Mouse (Mus musculus): ENCODE results near the gene Top3a. TPM values are rescaled to one million over a fixed set of nuclear protein-coding genes. Genes with fewer than 3 reads are reported as not detected.

Top3a gene
- polyA plus RNA-seq, 1 experiment from 2014 or later, result 10.4 TPM

GRCm38 (mm10) chr11:60776107-60776828 lies 897 bp downstream of the Top3a start:
- Histone ChIP-seq H3K36me3 (ENCODE audit: control insufficient read depth, insufficient read depth, low read length) (no peaks in the 10 kb centered on the region), H3K4me2 (ENCODE audit: low read depth, low read length) (peak overlapping the region; percentile 53), H3K27me3 (replicated peaks; ENCODE audit: control insufficient read depth, insufficient read depth, low read length) (no peaks in the 10 kb centered on the region), H3K4me1 (ENCODE audit: control insufficient read depth, insufficient read depth, low read length) (peaks cover 48% of the 10 kb centered on the region), H3K27ac (ENCODE audit: low read length) (peak overlapping the region; percentile 88), H3K9me3 (ENCODE audit: control insufficient read depth, low read length) (no peaks in the 10 kb centered on the region), H3K9ac (ENCODE audit: low read depth, low read length) (peak overlapping the region; percentile 83), H3K4me3 (ENCODE audit: low read length) (peak overlapping the region; percentile 75)
- ATAC-seq, result no peak
- 3% methylated on average over 17 of the region's 17 CpGs for WGBS

GRCm38 (mm10) chr11:60775578-60775977 lies 1.6 kb downstream of the Top3a start:
- no peaks in the 10 kb centered on the region for H3K36me3 ChIP-seq (ENCODE audit: control insufficient read depth, insufficient read depth, low read length)
- H3K27ac ChIP-seq (ENCODE audit: low read length), result no peak overlapping the region
- ATAC-seq, result no peak
- 49% methylated on average over 6 of the region's 6 CpGs for WGBS
- H3K9ac ChIP-seq (ENCODE audit: low read depth, low read length), result peak overlapping the region; percentile 83
- peaks cover 42% of the 10 kb centered on the region for H3K4me1 ChIP-seq (ENCODE audit: control insufficient read depth, insufficient read depth, low read length)
- peak overlapping the region; percentile 53 for H3K4me2 ChIP-seq (ENCODE audit: low read depth, low read length)
- no peaks in the 10 kb centered on the region for H3K9me3 ChIP-seq (ENCODE audit: control insufficient read depth, low read length)
- H3K27me3 ChIP-seq (replicated peaks; ENCODE audit: control insufficient read depth, insufficient read depth, low read length), result no peaks in the 10 kb centered on the region
- H3K4me3 ChIP-seq (ENCODE audit: low read length), result peak overlapping the region; percentile 75

GRCm38 (mm10) chr11:60774841-60775240 lies 2.3 kb downstream of the Top3a start:
- Histone ChIP-seq H3K4me1 (ENCODE audit: control insufficient read depth, insufficient read depth, low read length) (peaks cover 35% of the 10 kb centered on the region), H3K9me3 (ENCODE audit: control insufficient read depth, low read length) (no peaks in the 10 kb centered on the region), H3K27me3 (replicated peaks; ENCODE audit: control insufficient read depth, insufficient read depth, low read length) (no peaks in the 10 kb centered on the region), H3K27ac (ENCODE audit: low read length) (no peak overlapping the region), H3K9ac (ENCODE audit: low read depth, low read length) (no peak overlapping the region), H3K36me3 (ENCODE audit: control insufficient read depth, insufficient read depth, low read length) (no peaks in the 10 kb centered on the region), H3K4me3 (ENCODE audit: low read length) (no peak overlapping the region), H3K4me2 (ENCODE audit: low read depth, low read length) (peak overlapping the region; percentile 53; the same call in 1 of the 2 replicates)
- ATAC-seq, result no peak
- 63% methylated on average over 1 of the region's 1 CpGs for WGBS

- Histone ChIP-seq H3K27me3 (replicated peaks; ENCODE audit: control insufficient read depth, insufficient read depth, low read length) (no peaks in the 10 kb centered on the region), H3K4me2 (ENCODE audit: low read depth, low read length) (no peak overlapping the region), H3K27ac (ENCODE audit: low read length) (no peak overlapping the region), H3K36me3 (ENCODE audit: control insufficient read depth, insufficient read depth, low read length) (no peaks in the 10 kb centered on the region), H3K9me3 (ENCODE audit: control insufficient read depth, low read length) (no peaks in the 10 kb centered on the region), H3K9ac (ENCODE audit: low read depth, low read length) (no peak overlapping the region), H3K4me3 (ENCODE audit: low read length) (no peak overlapping the region), H3K4me1 (ENCODE audit: control insufficient read depth, insufficient read depth, low read length) (peaks cover 28% of the 10 kb centered on the region)
- WGBS, result 91% methylated on average over 3 of the region's 3 CpGs
- no peak for ATAC-seq
Measured at GRCm38 (mm10) chr11:60774158-60774689, 2.9 kb downstream of the Top3a start.

- H3K27me3 ChIP-seq (replicated peaks; ENCODE audit: control insufficient read depth, insufficient read depth, low read length), result no peaks in the 10 kb centered on the region
- WGBS, result 83% methylated on average over 4 of the region's 4 CpGs
- no peaks in the 10 kb centered on the region for H3K36me3 ChIP-seq (ENCODE audit: control insufficient read depth, insufficient read depth, low read length)
- no peak overlapping the region for H3K9ac ChIP-seq (ENCODE audit: low read depth, low read length)
- H3K4me2 ChIP-seq (ENCODE audit: low read depth, low read length), result no peak overlapping the region
- no peak overlapping the region for H3K27ac ChIP-seq (ENCODE audit: low read length)
- H3K4me1 ChIP-seq (ENCODE audit: control insufficient read depth, insufficient read depth, low read length), result peaks cover 15% of the 10 kb centered on the region
- ATAC-seq, result no peak
- H3K9me3 ChIP-seq (ENCODE audit: control insufficient read depth, low read length), result no peaks in the 10 kb centered on the region
- H3K4me3 ChIP-seq (ENCODE audit: low read length), result no peak overlapping the region
Measured at GRCm38 (mm10) chr11:60772161-60772560, 5.0 kb downstream of the Top3a start.

GRCm38 (mm10) chr11:60770776-60771175 lies 6.4 kb downstream of the Top3a start:
- Histone ChIP-seq H3K27me3 (replicated peaks; ENCODE audit: control insufficient read depth, insufficient read depth, low read length) (no peaks in the 10 kb centered on the region), H3K9me3 (ENCODE audit: control insufficient read depth, low read length) (no peaks in the 10 kb centered on the region), H3K4me1 (ENCODE audit: control insufficient read depth, insufficient read depth, low read length) (peaks cover 10% of the 10 kb centered on the region), H3K4me3 (ENCODE audit: low read length) (no peak overlapping the region), H3K4me2 (ENCODE audit: low read depth, low read length) (no peak overlapping the region), H3K27ac (ENCODE audit: low read length) (no peak overlapping the region), H3K9ac (ENCODE audit: low read depth, low read length) (no peak overlapping the region), H3K36me3 (ENCODE audit: control insufficient read depth, insufficient read depth, low read length) (no peaks in the 10 kb centered on the region)
- WGBS, result 89% methylated on average over 3 of the region's 3 CpGs
- no peak for ATAC-seq

GRCm38 (mm10) chr11:60769322-60769721 lies 7.8 kb downstream of the Top3a start:
- H3K4me1 ChIP-seq (ENCODE audit: control insufficient read depth, insufficient read depth, low read length), result no peaks in the 10 kb centered on the region; the same call in 1 of the 2 replicates
- no peaks in the 10 kb centered on the region for H3K9me3 ChIP-seq (ENCODE audit: control insufficient read depth, low read length)
- no peak overlapping the region for H3K27ac ChIP-seq (ENCODE audit: low read length)
- ATAC-seq, result no peak
- no peak overlapping the region for H3K4me3 ChIP-seq (ENCODE audit: low read length)
- 81% methylated on average over 2 of the region's 2 CpGs for WGBS
- no peak overlapping the region for H3K9ac ChIP-seq (ENCODE audit: low read depth, low read length)
- no peak overlapping the region for H3K4me2 ChIP-seq (ENCODE audit: low read depth, low read length)
- H3K36me3 ChIP-seq (ENCODE audit: control insufficient read depth, insufficient read depth, low read length), result no peaks in the 10 kb centered on the region
- H3K27me3 ChIP-seq (replicated peaks; ENCODE audit: control insufficient read depth, insufficient read depth, low read length), result no peaks in the 10 kb centered on the region

- Histone ChIP-seq H3K9me3 (ENCODE audit: control insufficient read depth, low read length) (no peaks in the 10 kb centered on the region), H3K4me1 (ENCODE audit: control insufficient read depth, insufficient read depth, low read length) (no peaks in the 10 kb centered on the region; the same call in 1 of the 2 replicates), H3K27me3 (replicated peaks; ENCODE audit: control insufficient read depth, insufficient read depth, low read length) (no peaks in the 10 kb centered on the region), H3K36me3 (ENCODE audit: control insufficient read depth, insufficient read depth, low read length) (no peaks in the 10 kb centered on the region), H3K4me3 (ENCODE audit: low read length) (no peak overlapping the region), H3K9ac (ENCODE audit: low read depth, low read length) (no peak overlapping the region), H3K27ac (ENCODE audit: low read length) (no peak overlapping the region), H3K4me2 (ENCODE audit: low read depth, low read length) (no peak overlapping the region)
- WGBS, result 82% methylated on average over 4 of the region's 4 CpGs
- no peak for ATAC-seq
Measured at GRCm38 (mm10) chr11:60766969-60767368, 10.2 kb downstream of the Top3a start.

GRCm38 (mm10) chr11:60761681-60762080 lies 15.5 kb downstream of the Top3a start:
- Histone ChIP-seq H3K4me3 (ENCODE audit: low read length) (no peak overlapping the region), H3K4me1 (ENCODE audit: control insufficient read depth, insufficient read depth, low read length) (no peaks in the 10 kb centered on the region), H3K36me3 (ENCODE audit: control insufficient read depth, insufficient read depth, low read length) (peaks cover 10% of the 10 kb centered on the region; the same call in 1 of the 2 replicates), H3K27ac (ENCODE audit: low read length) (no peak overlapping the region), H3K27me3 (replicated peaks; ENCODE audit: control insufficient read depth, insufficient read depth, low read length) (no peaks in the 10 kb centered on the region), H3K4me2 (ENCODE audit: low read depth, low read length) (no peak overlapping the region), H3K9ac (ENCODE audit: low read depth, low read length) (no peak overlapping the region), H3K9me3 (ENCODE audit: control insufficient read depth, low read length) (no peaks in the 10 kb centered on the region)
- WGBS, result 89% methylated on average over 3 of the region's 3 CpGs
- no peak for ATAC-seq

Data from intestine, embryonic 16.5 days (tissue).